19 mouse cellular contexts compared by ENCODE assay signal in genomic region chr11:86881710-86882109, GRCm38 (mm10).
A peak's percentile ranks its signal among the peaks of the same experiment; 100 is the strongest.
DNase-seq lines count a peak whose midpoint lies in the region; ATAC-seq and TF ChIP-seq lines count a peak whose summit lies in the region.
"Had no signal": no experiment of that assay in that cellular context is flagged by ENCODE, and none has a peak within 500 bp of the region (broad histone marks: within the 10 kb centered on the region; RNA-seq: fewer than 3 reads in every experiment).

No protein-coding gene starts in this region.

- no peak overlapping the region for H3K4me2 ChIP-seq in kidney, postnatal 0 days (ENCODE audit: low read length)
- H3K4me2 ChIP-seq: forebrain, embryonic 12.5 days; heart, embryonic 13.5 days; limb, embryonic 12.5 days; midbrain, embryonic 12.5 days had no signal

- TF ChIP-seq CTCF in kidney, postnatal 0 days (IDR thresholded peaks at IDR 0.05; ENCODE audit: low read depth) = peak; percentile 28; the same call in 1 of the 2 replicates

- DNase-seq in kidney, postnatal 0 days (ENCODE audit: low spot score) = no peak
- no peak for DNase-seq in kidney, postnatal 25 days
- DNase-seq in 416B (ENCODE audit: low read depth) (peak; percentile 33), R1 (ENCODE audit: low read depth, low spot score) (peak; percentile 67)
- peak; percentile 33 to 40 for DNase-seq in B cell, adult 2 months
- no peak for DNase-seq in right cerebral cortex, adult 18-20 months
- DNase-seq in limb, embryonic 10.5 days (ENCODE audit: low spot score) = no peak
- DNase-seq: adrenal gland, postnatal 10 days; cerebellum, adult 11 months; cerebellum, postnatal 25 days; heart, postnatal 4 days; kidney, adult 9 months; layer of hippocampus, postnatal 36 days; thymus, adult 2 months had no signal

- no peaks in the 10 kb centered on the region for H3K27me3 ChIP-seq in kidney, postnatal 0 days (ENCODE audit: insufficient read depth, low read length)
- no peaks in the 10 kb centered on the region for H3K27me3 ChIP-seq in limb, embryonic 10.5 days (ENCODE audit: low read depth, poor library complexity, severe bottlenecking)
- H3K27me3 ChIP-seq: forebrain, embryonic 12.5 days; heart, embryonic 13.5 days; limb, embryonic 12.5 days; midbrain, embryonic 12.5 days had no signal

- H3K27ac ChIP-seq in kidney, postnatal 0 days = no peak overlapping the region
- no peak overlapping the region for H3K27ac ChIP-seq in limb, embryonic 10.5 days
- H3K27ac ChIP-seq: forebrain, embryonic 12.5 days; heart, embryonic 13.5 days; limb, embryonic 12.5 days; macrophage; midbrain, embryonic 12.5 days had no signal

- no peaks in the 10 kb centered on the region for H3K36me3 ChIP-seq in kidney, postnatal 0 days (ENCODE audit: insufficient read depth, low read length)
- H3K36me3 ChIP-seq in limb, embryonic 10.5 days = no peaks in the 10 kb centered on the region
- H3K36me3 ChIP-seq: forebrain, embryonic 12.5 days; heart, embryonic 13.5 days; limb, embryonic 12.5 days; midbrain, embryonic 12.5 days had no signal

- no peak for ATAC-seq in kidney, postnatal 0 days (replicated peaks; ENCODE audit: low FRiP score, low read depth)

- H3K9ac ChIP-seq in kidney, postnatal 0 days (ENCODE audit: low read depth, low read length) = no peak overlapping the region
- H3K9ac ChIP-seq: forebrain, embryonic 12.5 days; heart, embryonic 13.5 days; limb, embryonic 12.5 days; midbrain, embryonic 12.5 days had no signal

- H3K9me3 ChIP-seq in kidney, postnatal 0 days (replicated peaks; ENCODE audit: low read length) = no peaks in the 10 kb centered on the region
- H3K9me3 ChIP-seq in limb, embryonic 10.5 days (replicated peaks) = no peaks in the 10 kb centered on the region
- H3K9me3 ChIP-seq: forebrain, embryonic 12.5 days; heart, embryonic 13.5 days; limb, embryonic 12.5 days; midbrain, embryonic 12.5 days had no signal

- H3K4me1 ChIP-seq in kidney, postnatal 0 days (replicated peaks; ENCODE audit: insufficient read depth, low read length) = no peaks in the 10 kb centered on the region
- peaks cover 8% of the 10 kb centered on the region; the same call in 1 of the 2 replicates for H3K4me1 ChIP-seq in limb, embryonic 10.5 days
- H3K4me1 ChIP-seq: forebrain, embryonic 12.5 days; limb, embryonic 12.5 days had no signal

- no peak overlapping the region for H3K4me3 ChIP-seq in kidney, postnatal 0 days (replicated peaks; ENCODE audit: low read depth, low read length)
- no peak overlapping the region for H3K4me3 ChIP-seq in limb, embryonic 10.5 days
- H3K4me3 ChIP-seq: forebrain, embryonic 12.5 days; heart, embryonic 13.5 days; limb, embryonic 12.5 days; midbrain, embryonic 12.5 days had no signal

Comparison
In these comparisons a context has a peak if more than half of its experiments do, and no peak if none do; other contexts are left out.
1. DNase-seq: peak in 416B (single experiment), B cell, adult 2 months (2 of 2) and R1 (single experiment); none in kidney, postnatal 0 days (single experiment), kidney, postnatal 25 days (0 of 2), right cerebral cortex, adult 18-20 months (single experiment) and limb, embryonic 10.5 days (single experiment).